Mouse (Mus musculus) kidney, postnatal 4 days (tissue): ENCODE measurements around the gene Klhl13.

Experiments
- DNase-seq, 2 experiments: peaks; one replicate each; pipeline ENCODE4 v3.0.0; 2021; ENCODE audit warnings: mixed read lengths in 2 of 2

Klhl13 gene

GRCm38 (mm10) chrX:23364514-23365381, at the start of gene Klhl13:
TSS of gene Klhl13 (minus strand) at chrX:23365082.
- peak; percentile 70 to 81 for DNase-seq

- DNase-seq, result no peak
These were observed 44.6 kb upstream of the Klhl13 start for GRCm38 (mm10) chrX:23409296-23410149.

- no peak for DNase-seq
These were observed 23.8 kb upstream of the Klhl13 start for GRCm38 (mm10) chrX:23388716-23389115.

DNA sequence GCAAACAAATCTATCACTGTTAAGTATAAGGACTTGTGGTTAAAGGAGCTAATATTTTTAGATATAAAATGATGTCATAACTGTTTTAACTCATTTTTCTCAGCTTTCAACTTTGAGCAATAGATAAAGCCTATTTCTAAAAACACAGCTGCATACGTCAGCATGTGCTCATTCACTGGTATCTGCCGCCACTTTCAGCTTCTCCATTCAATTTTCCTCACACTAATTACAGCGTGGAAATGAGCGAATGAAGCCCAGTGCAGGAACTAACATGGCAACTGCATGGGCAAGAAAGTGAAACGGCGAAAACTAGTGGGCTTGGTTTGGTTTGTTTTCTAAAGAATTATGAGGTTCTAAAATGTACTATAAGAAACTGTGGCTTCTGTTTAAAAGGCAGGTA, 1.4 kb downstream of the Klhl13 start:
- DNase-seq, result no peak

DNA sequence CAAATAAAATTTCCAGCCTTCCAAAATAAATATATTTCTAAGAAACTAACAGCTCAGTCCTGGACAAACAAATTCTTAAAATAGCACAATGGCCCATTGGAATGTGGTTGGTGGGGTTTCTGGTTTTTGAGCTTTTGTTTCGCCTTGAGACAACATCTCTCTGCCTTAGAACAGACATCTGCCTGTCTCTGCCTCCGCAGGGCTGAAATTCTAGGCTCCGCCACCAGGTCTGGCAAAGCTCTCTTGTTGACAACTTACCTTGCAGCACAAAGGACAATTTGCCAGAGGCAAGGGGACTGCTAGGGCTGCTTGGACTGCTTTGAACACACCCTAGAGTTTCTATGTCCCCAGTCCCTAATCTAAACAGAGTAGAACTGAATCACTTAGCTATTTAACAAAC, 4.4 kb downstream of the Klhl13 start:
- no peak for DNase-seq

GRCm38 (mm10) chrX:23350083-23350482, 14.8 kb downstream of the Klhl13 start:
- no peak for DNase-seq

DNA sequence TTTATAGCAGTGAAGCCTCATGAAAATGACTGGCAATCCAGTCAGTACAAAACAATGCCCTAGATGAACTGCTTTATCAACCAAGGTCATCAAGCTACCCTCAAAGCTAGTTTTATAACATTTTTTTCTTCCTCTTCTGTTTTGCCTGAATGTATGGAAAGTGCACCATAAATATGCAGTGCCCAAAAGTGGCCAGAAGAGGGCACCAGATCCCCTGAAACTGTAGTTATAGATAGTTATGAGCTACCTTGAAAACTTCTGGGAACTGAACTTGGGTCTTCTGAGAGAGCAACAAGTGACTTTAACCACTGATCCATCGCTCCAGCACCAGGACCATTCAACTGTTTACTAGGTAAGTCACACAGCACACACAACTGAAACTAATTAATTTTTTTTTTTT, 36.8 kb downstream of the Klhl13 start:
- peak; percentile 22 for DNase-seq

DNA sequence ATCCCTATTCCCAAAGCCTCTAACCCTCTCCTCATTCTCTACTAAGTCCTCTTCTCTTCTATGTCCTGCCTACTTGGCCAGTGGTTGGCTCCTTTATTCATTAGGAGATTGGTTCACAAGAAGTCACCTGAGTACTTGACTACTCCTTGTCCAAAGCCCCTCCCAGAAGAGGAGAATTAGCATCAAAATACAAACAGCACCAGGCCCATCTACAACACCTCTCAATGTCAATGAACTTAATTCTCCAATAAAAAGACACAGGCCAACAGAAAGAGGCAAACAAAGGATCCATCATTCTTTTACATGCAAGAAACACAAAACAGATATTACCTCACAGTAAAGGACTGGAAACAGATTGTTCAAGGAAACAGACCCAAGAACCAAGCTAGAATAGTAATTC, 46.0 kb downstream of the Klhl13 start:
- no peak for DNase-seq

DNA sequence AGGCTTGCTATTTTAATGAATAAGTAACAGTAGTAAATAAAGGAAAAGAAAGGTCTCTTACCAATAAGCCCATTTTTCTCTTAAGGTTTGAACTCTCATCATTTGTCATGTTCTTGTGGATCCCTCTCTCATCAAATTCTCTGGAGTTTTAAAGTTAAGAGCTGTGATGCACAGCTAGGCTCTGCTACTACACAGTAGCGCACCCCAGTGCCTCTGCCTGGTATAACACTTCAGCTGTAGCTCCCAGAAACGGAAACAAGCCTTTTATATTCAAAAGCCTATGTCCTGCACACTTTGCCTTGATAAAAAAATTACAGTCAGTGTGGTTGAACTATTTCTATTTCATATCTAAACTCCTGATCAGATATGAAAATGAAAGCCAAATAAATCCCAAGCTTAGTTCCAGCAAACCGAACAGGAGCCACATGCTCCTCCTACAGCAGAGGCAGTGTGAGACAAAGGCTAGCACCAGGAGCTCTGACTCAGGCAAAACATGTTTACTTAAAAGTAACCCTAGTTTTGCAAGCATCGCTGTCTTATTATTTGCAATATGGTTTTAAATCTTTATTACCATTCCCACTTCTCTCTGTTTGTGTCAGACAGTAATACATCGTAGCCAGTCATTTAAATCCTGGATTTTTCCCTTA, 68.8 kb downstream of the Klhl13 start:
- peak; percentile 62 to 65 for DNase-seq

DNA sequence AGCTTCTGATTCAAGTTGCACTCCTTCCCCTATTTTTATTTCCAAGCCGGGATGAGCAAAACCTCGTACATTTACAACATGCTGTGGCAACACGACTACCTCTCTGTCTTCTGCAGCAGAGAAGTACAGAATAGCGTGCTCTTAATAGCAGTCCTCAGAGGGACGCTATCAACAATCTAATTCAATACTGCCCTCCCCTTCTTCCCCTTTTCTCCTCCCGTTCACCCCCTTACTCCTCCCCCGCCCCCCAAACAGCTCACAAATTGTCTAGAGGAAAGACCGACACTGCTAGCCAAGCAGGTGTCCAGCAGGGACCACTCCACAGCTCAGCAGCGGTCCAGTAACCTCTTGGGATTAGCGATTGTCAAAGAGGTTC, 79.5 kb downstream of the Klhl13 start:
- no peak for DNase-seq

DNA sequence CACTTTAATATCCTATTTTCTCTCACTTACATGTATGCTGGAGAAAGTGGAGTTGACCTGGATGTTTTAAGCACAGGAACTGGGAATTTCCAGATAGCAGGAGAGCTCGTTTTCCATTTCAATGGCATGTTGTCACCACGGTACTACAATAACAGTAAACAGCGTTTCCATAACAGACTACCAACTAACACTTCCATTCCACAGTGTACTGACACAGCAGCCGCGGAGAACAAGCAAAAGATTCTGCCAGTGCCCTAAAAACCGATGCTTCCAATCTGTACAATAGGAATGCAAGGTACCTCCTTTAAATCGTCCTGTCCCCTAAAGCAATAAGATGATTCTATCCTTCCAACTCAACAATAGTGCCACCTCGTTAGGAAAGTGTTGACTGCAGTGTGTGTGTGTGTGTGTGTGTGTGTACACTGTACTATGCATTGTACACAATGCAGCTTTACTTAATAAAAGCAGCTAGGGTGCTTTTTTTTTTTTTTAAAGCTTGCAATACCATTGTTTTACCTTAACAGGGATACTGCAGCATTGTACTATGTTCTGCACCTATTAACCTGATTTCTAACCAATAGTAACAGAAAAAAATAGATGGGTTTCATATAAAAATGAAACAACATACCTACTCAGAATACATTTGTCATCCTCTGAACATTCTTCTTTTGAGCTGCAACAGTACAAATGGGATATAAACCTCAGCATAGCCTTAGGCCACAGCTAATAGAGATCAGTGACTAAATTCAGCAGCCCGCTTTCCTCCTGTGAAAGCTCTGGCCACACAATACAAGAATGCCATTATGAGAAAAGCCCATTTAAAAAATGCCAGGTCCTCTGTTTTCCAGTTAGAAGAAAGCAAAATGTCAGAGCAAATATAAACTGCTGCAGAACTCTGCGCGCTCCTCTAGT, 80.1 kb downstream of the Klhl13 start:
- no peak for DNase-seq

DNA sequence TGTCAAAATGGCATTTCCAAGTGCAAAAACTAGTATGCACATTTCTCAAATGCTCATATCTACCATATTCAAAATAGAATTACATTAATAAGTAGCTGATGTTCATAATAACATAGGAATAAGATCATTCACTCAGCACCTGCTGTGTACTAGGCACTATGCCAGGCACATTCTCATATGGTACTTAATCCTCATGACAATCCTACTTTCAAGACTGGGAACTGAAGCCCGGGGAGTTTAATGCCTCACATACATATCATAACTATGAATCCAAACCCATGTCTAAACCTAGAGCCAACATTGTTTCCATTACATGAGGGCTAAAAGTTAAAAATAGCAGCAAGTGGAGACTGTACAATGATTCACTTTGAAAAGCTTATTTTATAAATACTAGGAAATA, 97.3 kb downstream of the Klhl13 start:
- DNase-seq, result no peak

DNA sequence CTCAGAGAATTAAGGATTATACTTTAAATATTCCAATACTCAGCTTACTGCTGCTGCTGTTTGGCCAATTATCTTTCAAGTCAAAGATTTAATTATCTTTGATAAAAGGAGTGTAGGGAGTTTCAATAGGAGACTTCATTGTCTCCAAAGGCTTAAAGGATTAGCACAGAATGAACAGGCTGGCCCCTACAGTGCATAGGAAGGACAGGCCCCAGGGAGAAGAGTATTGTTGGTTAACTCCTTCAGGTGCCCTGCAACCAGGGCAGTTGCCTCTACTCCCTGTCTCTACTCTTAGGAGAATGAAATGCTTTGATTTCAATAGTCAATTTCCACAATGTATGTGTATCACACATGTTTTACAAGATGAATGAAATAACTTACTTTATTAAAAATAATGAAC, 116.1 kb downstream of the Klhl13 start:
- DNase-seq, result no peak
